Mouse (Mus musculus) ovary, postnatal 36 days (tissue): Measurements from ENCODE around the gene Gli3.

Experiments
- DNase-seq: peaks from one replicate; pipeline ENCODE4 v3.0.0; 2022; ENCODE audit warnings: low spot score, mixed read lengths

Gene Gli3

GRCm38 (mm10) chr13:15462830-15463491, at the start of gene Gli3:
TSS of gene Gli3 (plus strand) at chr13:15463235.
- peak; percentile 64 for DNase-seq

- DNase-seq = no peak
Observed at GRCm38 (mm10) chr13:15421182-15421750, 41.8 kb upstream of the Gli3 start.

GRCm38 (mm10) chr13:15442002-15442401, 21.0 kb upstream of the Gli3 start:
- no peak for DNase-seq

GRCm38 (mm10) chr13:15444312-15444711, 18.7 kb upstream of the Gli3 start:
- no peak for DNase-seq

- DNase-seq = no peak
Observed at GRCm38 (mm10) chr13:15445591-15445990, 17.4 kb upstream of the Gli3 start.

- DNase-seq = no peak
Observed at GRCm38 (mm10) chr13:15446004-15446403, 17.0 kb upstream of the Gli3 start.

GRCm38 (mm10) chr13:15446782-15447564, 16.1 kb upstream of the Gli3 start:
- no peak for DNase-seq

GRCm38 (mm10) chr13:15450941-15451340, 12.1 kb upstream of the Gli3 start:
- DNase-seq = no peak

GRCm38 (mm10) chr13:15457841-15458240, 5.2 kb upstream of the Gli3 start:
- no peak for DNase-seq

GRCm38 (mm10) chr13:15461926-15462325, 1.1 kb upstream of the Gli3 start:
- DNase-seq = no peak

GRCm38 (mm10) chr13:15463492-15464080, 551 bp downstream of the Gli3 start:
- DNase-seq = peak; percentile 38

- peak; percentile 45 for DNase-seq
Observed at GRCm38 (mm10) chr13:15464081-15464526, 1.1 kb downstream of the Gli3 start.

- DNase-seq = no peak
Observed at GRCm38 (mm10) chr13:15464741-15465250, 1.8 kb downstream of the Gli3 start.

- no peak for DNase-seq
Observed at GRCm38 (mm10) chr13:15466496-15466895, 3.5 kb downstream of the Gli3 start.

GRCm38 (mm10) chr13:15467409-15467808, 4.4 kb downstream of the Gli3 start:
- DNase-seq = no peak

- DNase-seq = no peak
Observed at GRCm38 (mm10) chr13:15468421-15468820, 5.4 kb downstream of the Gli3 start.

- DNase-seq = no peak
Observed at GRCm38 (mm10) chr13:15470056-15470455, 7.0 kb downstream of the Gli3 start.

GRCm38 (mm10) chr13:15472712-15473111, 9.7 kb downstream of the Gli3 start:
- no peak for DNase-seq

- no peak for DNase-seq
Observed at GRCm38 (mm10) chr13:15474393-15474792, 11.4 kb downstream of the Gli3 start.

GRCm38 (mm10) chr13:15486033-15486891, 23.2 kb downstream of the Gli3 start:
- no peak for DNase-seq

GRCm38 (mm10) chr13:15487334-15487733, 24.3 kb downstream of the Gli3 start:
- no peak for DNase-seq
